Comparison of ENCODE assay signal across 8 mouse cellular contexts in genomic region chr15:9071556-9072544, GRCm38 (mm10). TPM values are rescaled to one million over a fixed set of nuclear protein-coding genes. Genes with fewer than 3 reads are reported as not detected.
A peak's percentile ranks its signal among the peaks of the same experiment; 100 is the strongest.
DNase-seq lines count a peak whose midpoint lies in the region; ATAC-seq lines count a peak whose summit lies in the region.

No protein-coding gene starts in this region.

- H3K36me3 ChIP-seq in liver, embryonic 16.5 days (ENCODE audit: control insufficient read depth, insufficient read depth), result no peaks in the 10 kb centered on the region
- no peaks in the 10 kb centered on the region for H3K36me3 ChIP-seq in neural tube, embryonic 14.5 days (ENCODE audit: control insufficient read depth, insufficient read depth, low read length)

- H3K27me3 ChIP-seq in liver, embryonic 16.5 days (ENCODE audit: control insufficient read depth, insufficient read depth, low read depth, low read length), result no peaks in the 10 kb centered on the region
- H3K27me3 ChIP-seq in neural tube, embryonic 14.5 days (ENCODE audit: control insufficient read depth, insufficient read depth, low read length), result no peaks in the 10 kb centered on the region

- peaks cover 38% of the 10 kb centered on the region for H3K4me1 ChIP-seq in liver, embryonic 16.5 days (ENCODE audit: control insufficient read depth, low read depth, low read length)
- H3K4me1 ChIP-seq in neural tube, embryonic 14.5 days (ENCODE audit: control insufficient read depth, insufficient read depth, low read length), result peaks cover 12% of the 10 kb centered on the region; the same call in 1 of the 2 replicates

- WGBS in liver, embryonic 16.5 days (ENCODE audit: insufficient replicate concordance), result under 1% methylated on average over 54 of the region's 66 CpGs
- under 1% methylated on average over 47 of the region's 66 CpGs for WGBS in neural tube, embryonic 14.5 days

- peak overlapping the region; percentile 89 for H3K4me2 ChIP-seq in liver, embryonic 16.5 days (ENCODE audit: low read depth, low read length)
- peak overlapping the region; percentile 67 for H3K4me2 ChIP-seq in neural tube, embryonic 14.5 days (ENCODE audit: low read depth, low read length)

- H3K4me3 ChIP-seq in liver, embryonic 16.5 days (ENCODE audit: low read depth, low read length), result peak overlapping the region; percentile 100
- peak overlapping the region; percentile 93 for H3K4me3 ChIP-seq in neural tube, embryonic 14.5 days (ENCODE audit: low read depth, low read length)

- no peak for ATAC-seq in liver, embryonic 16.5 days (ENCODE audit: low read depth)
- peak; percentile 74 for ATAC-seq in neural tube, embryonic 14.5 days (ENCODE audit: low read depth)

- peak; percentile 34 for DNase-seq in 416B (ENCODE audit: low read depth)
- peak; percentile 58 for DNase-seq in ZHBTc4 (ENCODE audit: low read depth, low spot score)
- peak; percentile 66 for DNase-seq in embryo, embryonic 11 days
- DNase-seq in heart, adult 9 months (ENCODE audit: low spot score in 2 of 2), result peak; percentile 47 to 56
- peak; percentile 47 for DNase-seq in kidney, adult 9 months
- DNase-seq in thymus, postnatal 14 days, result peak; percentile 68

- peak overlapping the region; percentile 98 for H3K27ac ChIP-seq in liver, embryonic 16.5 days (ENCODE audit: low read length)
- peak overlapping the region; percentile 86 for H3K27ac ChIP-seq in neural tube, embryonic 14.5 days (ENCODE audit: low read depth, low read length)

- H3K9ac ChIP-seq in liver, embryonic 16.5 days (ENCODE audit: low read depth, low read length), result peak overlapping the region; percentile 100
- H3K9ac ChIP-seq in neural tube, embryonic 14.5 days (replicated peaks; ENCODE audit: low read depth, low read length), result peak overlapping the region; percentile 89

- H3K9me3 ChIP-seq in liver, embryonic 16.5 days (replicated peaks; ENCODE audit: control insufficient read depth, low read length), result no peaks in the 10 kb centered on the region
- no peaks in the 10 kb centered on the region for H3K9me3 ChIP-seq in neural tube, embryonic 14.5 days (ENCODE audit: control insufficient read depth, low read length)

RNA-seq across cellular contexts. Expression of gene Nadk2, which starts 0.8 kb away (rescaled TPM):
- polyA plus RNA-seq in liver, embryonic 16.5 days (2015; fragmentation: Nextera tagmentation; extraction: Ambion mirVana), result 85.7 and 88.8 TPM in 2 replicates
- polyA plus RNA-seq in neural tube, embryonic 14.5 days (2014; fragmentation: Nextera tagmentation; extraction: Ambion mirVana), result 37.6 and 37.7 TPM in 2 replicates
